Mouse (Mus musculus): ENCODE data around the gene Hsd3b2.

DNA sequence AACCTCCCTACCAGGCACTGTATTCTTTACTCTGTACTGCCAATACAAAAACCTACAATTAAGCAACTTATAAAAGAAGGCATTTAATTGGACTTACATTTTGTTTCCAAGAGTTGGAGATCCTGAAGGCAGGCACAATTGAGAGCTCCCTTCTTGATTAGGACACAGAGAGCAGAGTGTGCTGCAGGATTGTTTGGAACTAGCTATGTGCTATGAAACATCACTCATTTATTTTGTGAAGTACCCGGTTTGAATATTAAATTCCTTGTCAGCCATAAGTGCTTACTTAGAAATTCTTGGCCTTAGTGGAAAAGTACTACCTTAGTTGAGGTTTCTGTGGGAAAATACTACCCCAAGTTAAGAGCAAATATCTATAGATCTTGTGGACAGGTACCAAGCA, at the start of gene Hsd3b2:
- TF ChIP-seq TAL1 (IDR thresholded peaks at IDR 0.05; ENCODE audit: low read length): no peak
- no peak for TF ChIP-seq GATA1 (IDR thresholded peaks at IDR 0.05; ENCODE audit: low read length)
